Mouse (Mus musculus) neural tube, embryonic 13.5 days (tissue): Measurements from ENCODE around the gene Ccdc113. TPM values are rescaled to one million over a fixed set of nuclear protein-coding genes. Genes with fewer than 3 reads are reported as not detected.

Source experiments
- ATAC-seq: fragments of 200-750 bp; cut with Nextera tagmentation; 2 replicates; pipeline ENCODE4 v1.8.0; 2017; ENCODE audit warnings: low read depth, mild to moderate bottlenecking, moderate TSS enrichment, moderate library complexity
- H3K27ac ChIP-seq: fragments of 300-500 bp; sonication (generic); replicated peaks from 2 replicates; pipeline ENCODE4 v1.5.1; 2015; ENCODE audit warnings: moderate library complexity, mild to moderate bottlenecking, inconsistent platforms
- H3K27me3 ChIP-seq: fragments of 300-500 bp; sonication (generic); 2 replicates; pipeline ENCODE4 v1.6.1; 2015; ENCODE audit warnings: mild to moderate bottlenecking, inconsistent platforms
- H3K36me3 ChIP-seq: fragments of 300-500 bp; sonication (generic); 2 replicates; pipeline ENCODE4 v1.6.1; 2015; ENCODE audit warnings: mild to moderate bottlenecking, inconsistent platforms
- H3K4me1 ChIP-seq: fragments of 300-500 bp; sonication (generic); replicated peaks from 2 replicates; pipeline ENCODE4 v1.6.1; 2015; ENCODE audit warnings: inconsistent platforms
- H3K4me2 ChIP-seq: fragments of 300-500 bp; sonication (generic); 2 replicates; pipeline ENCODE4 v1.6.1; 2015; ENCODE audit warnings: inconsistent platforms, mild to moderate bottlenecking, moderate library complexity
- H3K4me3 ChIP-seq: fragments of 300-500 bp; sonication (generic); 2 replicates; pipeline ENCODE4 v1.5.1; 2015; ENCODE audit warnings: mild to moderate bottlenecking, inconsistent platforms
- H3K9ac ChIP-seq: fragments of 300-500 bp; sonication (generic); 2 replicates; pipeline ENCODE4 v1.6.1; 2015; ENCODE audit warnings: moderate library complexity, mild to moderate bottlenecking, inconsistent platforms
- H3K9me3 ChIP-seq: fragments of 300-500 bp; sonication (generic); 2 replicates; pipeline ENCODE4 v1.6.1; 2016; ENCODE audit warnings: inconsistent platforms
- WGBS: fragments of 180-500 bp; shearing (Covaris S2); methylation state at CpG from one replicate; pipeline ENCODE4 v1.1.7; 2015; 5-methylcytosine and 5-hydroxymethylcytosine counted together
- polyA plus RNA-seq: library from polyadenylated mRNA; unstranded; fragments of >200 nt; fragmentation: Nextera tagmentation; extraction: Ambion mirVana; gene quantifications from 2 replicates; pipeline ENCODE4 v1.2.1, GENCODE M21; 2015

The Ccdc113 gene
- polyA plus RNA-seq, 1 experiment from 2014 or later = 0.54 TPM

DNA sequence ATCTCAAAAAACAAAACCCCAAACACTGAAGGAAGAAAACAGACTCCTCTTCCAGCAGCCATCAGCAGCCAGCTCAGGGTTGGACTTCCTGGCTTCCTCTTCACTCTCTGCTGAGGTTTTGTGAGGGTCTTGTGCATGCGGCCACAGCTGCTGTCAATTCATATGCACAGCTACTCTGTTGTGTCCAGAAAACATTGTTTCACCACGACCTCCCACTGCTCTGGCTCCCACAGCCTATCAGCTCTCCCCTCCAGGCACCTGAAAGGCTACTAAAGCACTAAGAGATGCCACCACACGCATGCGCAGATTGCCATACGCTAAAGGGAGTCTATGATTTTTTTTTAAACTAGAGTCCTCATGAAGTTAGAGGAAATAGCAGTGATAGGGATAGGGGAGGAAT is 29.1 kb upstream of the Ccdc113 start:
- Histone ChIP-seq H3K4me2 (no peak overlapping the region), H3K9me3 (no peaks in the 10 kb centered on the region), H3K4me1 (no peaks in the 10 kb centered on the region), H3K36me3 (no peaks in the 10 kb centered on the region), H3K27ac (no peak overlapping the region), H3K9ac (no peak overlapping the region), H3K27me3 (no peaks in the 10 kb centered on the region), H3K4me3 (no peak overlapping the region)
- 65% methylated on average over 5 of the region's 5 CpGs for WGBS
- ATAC-seq = no peak

DNA sequence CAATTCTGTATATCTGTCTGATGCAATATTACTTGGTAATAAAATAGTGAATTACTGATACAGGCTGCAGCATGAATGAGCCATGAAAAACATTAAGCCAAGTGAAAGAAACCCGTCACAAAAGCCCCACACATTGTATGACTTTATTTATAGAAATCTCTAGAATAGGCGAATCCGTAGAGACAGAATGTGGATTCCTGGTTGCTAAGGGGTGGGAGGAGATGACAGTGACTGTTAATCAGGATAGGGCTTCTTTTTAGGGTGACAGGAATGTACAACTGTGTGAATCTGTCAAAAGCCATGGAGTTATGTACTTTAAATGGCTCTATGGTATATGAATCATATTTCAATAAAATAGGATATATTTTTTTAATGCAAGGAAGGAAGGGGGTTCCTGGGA is 28.3 kb upstream of the Ccdc113 start:
- H3K27me3 ChIP-seq = no peaks in the 10 kb centered on the region
- H3K27ac ChIP-seq = no peak overlapping the region
- no peaks in the 10 kb centered on the region for H3K9me3 ChIP-seq
- no peak overlapping the region for H3K4me2 ChIP-seq
- H3K9ac ChIP-seq = no peak overlapping the region
- H3K36me3 ChIP-seq = no peaks in the 10 kb centered on the region
- WGBS = 60% methylated on average over 3 of the region's 3 CpGs
- H3K4me3 ChIP-seq = no peak overlapping the region
- ATAC-seq = no peak
- no peaks in the 10 kb centered on the region for H3K4me1 ChIP-seq

- Histone ChIP-seq H3K9me3 (no peaks in the 10 kb centered on the region), H3K4me2 (no peak overlapping the region), H3K4me3 (no peak overlapping the region), H3K9ac (no peak overlapping the region), H3K36me3 (no peaks in the 10 kb centered on the region), H3K27ac (no peak overlapping the region), H3K4me1 (no peaks in the 10 kb centered on the region), H3K27me3 (no peaks in the 10 kb centered on the region)
- 78% methylated on average over 5 of the region's 5 CpGs for WGBS
- ATAC-seq = no peak
These were observed 27.6 kb upstream of the Ccdc113 start for GRCm38 (mm10) chr8:95506245-95506644.

GRCm38 (mm10) chr8:95512257-95512656 is 21.6 kb upstream of the Ccdc113 start:
- no peaks in the 10 kb centered on the region for H3K36me3 ChIP-seq
- H3K27ac ChIP-seq = no peak overlapping the region
- 48% methylated on average over 4 of the region's 4 CpGs for WGBS
- no peak overlapping the region for H3K9ac ChIP-seq
- no peak overlapping the region for H3K4me2 ChIP-seq
- H3K4me3 ChIP-seq = no peak overlapping the region
- no peak for ATAC-seq
- H3K4me1 ChIP-seq = no peaks in the 10 kb centered on the region
- H3K9me3 ChIP-seq = no peaks in the 10 kb centered on the region
- no peaks in the 10 kb centered on the region for H3K27me3 ChIP-seq

DNA sequence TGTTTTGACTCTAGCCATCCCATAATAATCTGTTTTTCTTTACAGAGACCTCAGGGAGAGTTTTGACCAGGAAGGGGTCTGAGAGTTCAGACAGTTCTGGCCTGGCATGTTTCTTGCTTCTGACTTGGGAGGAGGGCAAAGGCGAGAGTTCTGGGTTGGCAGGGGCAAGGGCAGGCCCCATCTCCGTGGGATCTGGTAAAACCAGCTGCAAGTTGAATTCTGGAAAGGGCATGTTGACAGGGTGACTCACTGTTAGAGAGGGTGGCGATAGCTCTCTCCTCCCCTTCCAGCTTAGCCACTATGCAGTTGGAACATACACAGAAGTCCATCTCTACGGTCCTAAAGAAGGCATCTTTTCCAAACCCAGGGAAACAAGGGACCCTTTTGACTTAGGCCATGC is 20.7 kb upstream of the Ccdc113 start:
- no peak overlapping the region for H3K9ac ChIP-seq
- H3K4me3 ChIP-seq = no peak overlapping the region
- H3K9me3 ChIP-seq = no peaks in the 10 kb centered on the region
- no peaks in the 10 kb centered on the region for H3K36me3 ChIP-seq
- H3K4me1 ChIP-seq = no peaks in the 10 kb centered on the region
- no peak overlapping the region for H3K27ac ChIP-seq
- 78% methylated on average over 4 of the region's 4 CpGs for WGBS
- H3K4me2 ChIP-seq = no peak overlapping the region
- H3K27me3 ChIP-seq = no peaks in the 10 kb centered on the region
- no peak for ATAC-seq

DNA sequence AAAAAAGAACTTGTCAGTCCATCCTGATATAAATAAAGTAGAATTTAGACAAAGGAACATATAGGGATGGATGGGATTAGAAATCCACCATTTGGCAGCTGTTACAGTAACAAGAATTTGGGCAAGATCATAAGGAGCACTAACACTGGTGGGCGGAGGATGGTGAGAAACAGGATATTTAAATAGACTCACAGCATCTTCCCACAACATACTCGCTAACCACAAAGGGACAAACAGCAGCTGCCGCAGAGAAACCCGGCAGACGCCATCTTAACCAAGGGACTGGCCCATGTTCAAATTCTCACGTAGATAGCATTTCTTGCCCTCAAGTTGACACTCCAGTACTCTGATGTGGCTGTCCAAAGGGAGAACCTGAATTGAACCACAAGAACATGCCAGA is 17.0 kb upstream of the Ccdc113 start:
- Histone ChIP-seq H3K36me3 (no peaks in the 10 kb centered on the region), H3K27me3 (no peaks in the 10 kb centered on the region), H3K27ac (no peak overlapping the region), H3K9me3 (no peaks in the 10 kb centered on the region), H3K9ac (no peak overlapping the region), H3K4me2 (no peak overlapping the region), H3K4me3 (no peak overlapping the region), H3K4me1 (no peaks in the 10 kb centered on the region)
- 88% methylated on average over 6 of the region's 6 CpGs for WGBS
- no peak for ATAC-seq

DNA sequence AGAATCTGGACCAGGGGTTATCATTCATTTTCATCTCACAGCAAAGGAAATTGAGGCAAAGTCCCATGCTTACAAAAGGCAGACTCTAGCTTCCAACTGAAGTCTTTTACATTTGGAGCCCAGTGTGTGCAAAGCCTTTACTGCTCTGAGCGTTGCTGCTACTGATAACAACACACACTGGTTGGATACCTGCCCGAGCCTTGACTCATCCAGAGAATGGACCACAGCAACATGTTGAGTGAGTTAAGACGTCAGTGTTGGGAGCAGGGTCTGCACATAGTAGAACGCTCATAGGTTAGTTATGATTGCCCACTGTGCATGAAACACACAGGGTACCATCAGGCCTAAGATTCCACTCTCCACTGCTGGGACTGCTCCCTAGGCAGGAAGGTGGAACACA is 9.9 kb upstream of the Ccdc113 start:
- Histone ChIP-seq H3K4me1 (no peaks in the 10 kb centered on the region), H3K9me3 (no peaks in the 10 kb centered on the region), H3K36me3 (no peaks in the 10 kb centered on the region), H3K4me3 (no peak overlapping the region), H3K27me3 (no peaks in the 10 kb centered on the region), H3K27ac (no peak overlapping the region), H3K9ac (no peak overlapping the region), H3K4me2 (no peak overlapping the region)
- no peak for ATAC-seq
- 93% methylated on average over 4 of the region's 4 CpGs for WGBS

GRCm38 (mm10) chr8:95528194-95528593 is 5.7 kb upstream of the Ccdc113 start:
- Histone ChIP-seq H3K9me3 (no peaks in the 10 kb centered on the region), H3K4me3 (no peak overlapping the region), H3K4me1 (no peaks in the 10 kb centered on the region), H3K4me2 (no peak overlapping the region), H3K27ac (no peak overlapping the region), H3K9ac (no peak overlapping the region), H3K27me3 (no peaks in the 10 kb centered on the region), H3K36me3 (no peaks in the 10 kb centered on the region)
- WGBS = 80% methylated on average over 10 of the region's 10 CpGs
- ATAC-seq = no peak

DNA sequence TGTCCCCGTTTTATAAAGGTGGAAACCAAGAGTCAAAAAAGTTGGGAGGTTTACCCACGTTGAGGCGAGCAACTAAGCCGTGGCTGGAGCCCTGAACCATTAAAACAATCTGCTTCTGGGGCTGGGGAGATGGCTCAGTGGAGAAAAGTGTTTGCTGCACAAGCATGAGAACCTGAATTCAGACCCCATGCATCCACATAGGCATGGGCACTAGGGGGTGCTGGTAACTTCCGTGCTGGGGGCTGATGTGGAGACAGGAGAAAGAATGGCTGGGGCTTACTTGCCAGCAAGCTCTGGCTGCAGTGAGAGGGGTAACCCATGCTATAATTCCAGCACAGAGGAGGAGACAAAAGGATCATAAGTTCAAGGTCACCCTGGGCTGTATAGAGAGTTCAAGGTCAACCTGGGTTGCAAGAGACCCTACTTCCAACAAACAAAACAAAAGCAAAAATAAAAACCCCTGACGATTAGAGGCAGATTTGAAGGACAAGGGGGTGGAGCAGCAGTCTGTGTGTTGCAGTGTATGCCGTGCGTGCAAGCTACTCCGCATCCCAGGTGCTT is 5.1 kb upstream of the Ccdc113 start:
- Histone ChIP-seq H3K36me3 (no peaks in the 10 kb centered on the region), H3K27ac (no peak overlapping the region), H3K4me2 (no peak overlapping the region), H3K9me3 (no peaks in the 10 kb centered on the region), H3K9ac (no peak overlapping the region), H3K4me3 (no peak overlapping the region), H3K4me1 (peaks cover 5% of the 10 kb centered on the region; the same call in 1 of the 2 replicates), H3K27me3 (no peaks in the 10 kb centered on the region)
- WGBS = 68% methylated on average over 9 of the region's 9 CpGs
- no peak for ATAC-seq

DNA sequence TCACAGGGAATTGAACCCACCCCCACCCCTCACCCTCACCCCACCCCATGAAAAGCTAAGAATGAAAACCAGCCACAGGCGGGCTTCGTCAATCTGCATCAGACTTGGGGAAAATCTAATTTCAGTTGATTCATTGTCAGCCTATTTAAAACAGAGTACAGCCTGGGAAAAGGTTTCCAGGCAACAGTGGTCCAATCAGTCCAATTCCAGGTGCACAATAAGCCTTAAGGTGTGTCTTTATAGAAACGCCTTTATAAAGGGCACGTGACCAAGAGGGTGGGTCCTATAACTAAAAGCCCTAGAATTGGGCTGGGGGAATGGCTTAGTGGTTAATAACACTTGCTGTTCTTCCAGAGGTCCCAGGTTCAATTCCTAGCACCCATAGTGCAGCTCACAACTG is 1.7 kb upstream of the Ccdc113 start:
- H3K9ac ChIP-seq = no peak overlapping the region
- H3K36me3 ChIP-seq = no peaks in the 10 kb centered on the region
- WGBS = 61% methylated on average over 4 of the region's 4 CpGs
- no peak overlapping the region for H3K27ac ChIP-seq
- no peak for ATAC-seq
- H3K27me3 ChIP-seq = no peaks in the 10 kb centered on the region
- no peak overlapping the region for H3K4me2 ChIP-seq
- H3K4me3 ChIP-seq = no peak overlapping the region
- H3K9me3 ChIP-seq = no peaks in the 10 kb centered on the region
- H3K4me1 ChIP-seq = peaks cover 5% of the 10 kb centered on the region

DNA sequence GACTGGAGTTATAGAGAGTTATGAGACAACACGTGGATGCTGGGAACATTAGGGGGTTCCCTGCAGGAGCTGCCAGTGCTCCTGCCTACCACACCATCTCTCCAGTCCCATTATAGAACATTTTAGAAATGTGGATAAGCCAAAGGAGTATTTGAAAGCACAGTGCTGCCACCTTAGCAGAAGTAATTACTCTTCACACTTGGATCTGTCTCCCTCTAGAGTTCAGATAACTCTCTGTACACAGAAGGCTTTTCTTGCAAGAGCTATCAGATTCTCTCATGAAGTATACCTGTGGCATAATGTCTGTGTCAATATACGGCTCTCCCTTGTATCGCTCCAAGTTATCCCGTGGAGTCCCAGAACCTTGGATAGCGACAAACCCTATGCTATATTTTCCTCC is 5.6 kb downstream of the Ccdc113 start:
- H3K4me3 ChIP-seq = no peak overlapping the region
- WGBS = 85% methylated on average over 5 of the region's 5 CpGs
- H3K9ac ChIP-seq = no peak overlapping the region
- H3K36me3 ChIP-seq = no peaks in the 10 kb centered on the region
- no peaks in the 10 kb centered on the region for H3K27me3 ChIP-seq
- no peak for ATAC-seq
- H3K27ac ChIP-seq = no peak overlapping the region
- no peaks in the 10 kb centered on the region for H3K9me3 ChIP-seq
- no peaks in the 10 kb centered on the region for H3K4me1 ChIP-seq
- H3K4me2 ChIP-seq = no peak overlapping the region

DNA sequence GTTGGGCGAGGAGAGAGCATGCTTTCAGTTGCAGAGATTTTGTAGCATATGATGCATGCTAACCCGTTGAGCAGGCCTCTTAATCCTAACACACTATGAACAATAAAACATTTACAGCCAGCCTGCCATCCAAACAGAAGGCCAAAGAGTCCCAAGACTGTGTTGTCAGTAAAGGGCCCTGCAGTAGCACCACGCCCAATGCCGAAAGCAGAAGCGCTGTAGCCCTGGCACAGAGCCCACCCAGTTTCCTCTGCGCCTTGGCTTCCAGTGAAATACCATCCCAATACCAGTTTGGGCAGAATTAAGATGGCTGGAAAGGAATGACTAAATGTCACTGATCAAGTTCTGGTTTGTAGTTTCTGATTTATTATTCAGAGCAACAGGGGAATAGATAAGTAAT is 8.3 kb downstream of the Ccdc113 start:
- Histone ChIP-seq H3K27ac (no peak overlapping the region), H3K4me2 (no peak overlapping the region), H3K9ac (no peak overlapping the region), H3K9me3 (no peaks in the 10 kb centered on the region), H3K27me3 (no peaks in the 10 kb centered on the region), H3K4me3 (no peak overlapping the region), H3K36me3 (no peaks in the 10 kb centered on the region), H3K4me1 (peaks cover 6% of the 10 kb centered on the region)
- 90% methylated on average over 6 of the region's 6 CpGs for WGBS
- no peak for ATAC-seq

DNA sequence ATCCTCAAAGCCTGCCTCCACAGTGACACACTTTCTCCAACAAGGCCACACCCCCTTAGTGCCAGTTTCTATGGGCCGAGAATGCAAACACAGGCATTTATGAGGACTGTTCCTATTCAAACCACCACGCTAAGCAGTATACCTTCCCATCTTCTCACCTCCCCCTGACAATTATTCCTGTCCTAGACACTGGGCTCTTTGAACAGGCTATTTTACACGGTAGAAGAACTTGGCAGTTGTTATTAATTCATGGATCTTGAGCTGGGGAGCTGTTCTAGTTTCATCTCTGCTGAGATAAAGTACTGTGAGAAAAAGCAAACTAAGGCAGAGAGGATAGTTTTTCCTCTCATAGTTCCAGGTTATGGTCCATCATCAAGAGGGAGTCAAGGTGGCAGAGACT is 9.2 kb downstream of the Ccdc113 start:
- Histone ChIP-seq H3K4me3 (no peak overlapping the region), H3K9ac (no peak overlapping the region), H3K36me3 (no peaks in the 10 kb centered on the region), H3K27me3 (no peaks in the 10 kb centered on the region), H3K27ac (no peak overlapping the region), H3K9me3 (no peaks in the 10 kb centered on the region), H3K4me2 (no peak overlapping the region), H3K4me1 (peaks cover 6% of the 10 kb centered on the region)
- ATAC-seq = no peak
- 59% methylated on average over 3 of the region's 3 CpGs for WGBS
